Mouse (Mus musculus): ENCODE measurements around the gene Nacc2. TPM values are rescaled to one million over a fixed set of nuclear protein-coding genes. Genes with fewer than 3 reads are reported as not detected.

The Nacc2 gene
- 4.7 TPM in 2 replicates for polyA plus RNA-seq (2016; fragmentation: Nextera tagmentation; extraction: Ambion mirVana)

GRCm38 (mm10) chr2:26123079-26123648 is at the start of gene Nacc2:
Nacc2 (minus strand) TSS chr2:26123220.
- no peak for ATAC-seq (ENCODE audit: insufficient number of reproducible peaks, insufficient read depth, low FRiP score, low TSS enrichment, low read depth)

GRCm38 (mm10) chr2:26172166-26172565 is 49.1 kb upstream of the Nacc2 start:
- Histone ChIP-seq H3K9ac (replicated peaks) (no peak overlapping the region), H3K4me1 (replicated peaks) (peaks cover 13% of the 10 kb centered on the region; the same call in 1 of the 2 replicates), H3K4me2 (no peak overlapping the region), H3K36me3 (no peaks in the 10 kb centered on the region), H3K9me3 (no peaks in the 10 kb centered on the region), H3K27ac (no peak overlapping the region), H3K4me3 (replicated peaks) (no peak overlapping the region), H3K27me3 (peaks cover 36% of the 10 kb centered on the region)
- 73% methylated on average over 2 of the region's 2 CpGs for WGBS
- ATAC-seq (ENCODE audit: insufficient number of reproducible peaks, insufficient read depth, low FRiP score, low TSS enrichment, low read depth), result no peak

More at GRCm38 (mm10) chr2:26123079-26123648, at the start of gene Nacc2:
- Histone ChIP-seq H3K9me3 (no peaks in the 10 kb centered on the region), H3K4me3 (replicated peaks) (peak within 1 kb of the TSS; percentile 83), H3K4me2 (peak within 1 kb of the TSS; percentile 96), H3K9ac (replicated peaks) (peak within 1 kb of the TSS; percentile 82), H3K36me3 (no peaks in the 10 kb centered on the region), H3K27me3 (peaks cover 54% of the 10 kb centered on the region), H3K4me1 (replicated peaks) (peaks cover 22% of the 10 kb centered on the region), H3K27ac (no peak within 1 kb of the TSS)
- 24% methylated on average over 9 of the region's 9 CpGs for WGBS

- no peak for ATAC-seq (ENCODE audit: insufficient number of reproducible peaks, insufficient read depth, low FRiP score, low TSS enrichment, low read depth)
- Histone ChIP-seq H3K36me3 (no peaks in the 10 kb centered on the region), H3K9me3 (no peaks in the 10 kb centered on the region), H3K4me2 (no peak overlapping the region), H3K27me3 (peaks cover 22% of the 10 kb centered on the region), H3K4me3 (replicated peaks) (no peak overlapping the region), H3K27ac (no peak overlapping the region), H3K4me1 (replicated peaks) (peaks cover 13% of the 10 kb centered on the region; the same call in 1 of the 2 replicates), H3K9ac (replicated peaks) (no peak overlapping the region)
- WGBS, result 50% methylated on average over 2 of the region's 2 CpGs
These were observed 47.4 kb upstream of the Nacc2 start for GRCm38 (mm10) chr2:26170376-26170775.

- Histone ChIP-seq H3K36me3 (no peaks in the 10 kb centered on the region), H3K9ac (replicated peaks) (no peak overlapping the region), H3K9me3 (no peaks in the 10 kb centered on the region), H3K4me3 (replicated peaks) (no peak overlapping the region), H3K27ac (no peak overlapping the region), H3K27me3 (peaks cover 17% of the 10 kb centered on the region; the same call in 1 of the 2 replicates), H3K4me1 (replicated peaks) (peaks cover 13% of the 10 kb centered on the region; the same call in 1 of the 2 replicates), H3K4me2 (no peak overlapping the region)
- 21% methylated on average over 11 of the region's 11 CpGs for WGBS
- ATAC-seq (ENCODE audit: insufficient number of reproducible peaks, insufficient read depth, low FRiP score, low TSS enrichment, low read depth), result no peak
These were observed 46.0 kb upstream of the Nacc2 start for GRCm38 (mm10) chr2:26168843-26169579.

GRCm38 (mm10) chr2:26166890-26167289 is 43.9 kb upstream of the Nacc2 start:
- H3K4me1 ChIP-seq (replicated peaks), result peaks cover 13% of the 10 kb centered on the region; the same call in 1 of the 2 replicates
- H3K27ac ChIP-seq, result no peak overlapping the region
- no peak overlapping the region for H3K9ac ChIP-seq (replicated peaks)
- WGBS, result 66% methylated on average over 3 of the region's 3 CpGs
- H3K36me3 ChIP-seq, result no peaks in the 10 kb centered on the region
- peaks cover 17% of the 10 kb centered on the region; the same call in 1 of the 2 replicates for H3K27me3 ChIP-seq
- no peaks in the 10 kb centered on the region for H3K9me3 ChIP-seq
- ATAC-seq (ENCODE audit: insufficient number of reproducible peaks, insufficient read depth, low FRiP score, low TSS enrichment, low read depth), result no peak
- no peak overlapping the region for H3K4me3 ChIP-seq (replicated peaks)
- H3K4me2 ChIP-seq, result no peak overlapping the region

GRCm38 (mm10) chr2:26158064-26158463 is 35.0 kb upstream of the Nacc2 start:
- 89% methylated on average over 9 of the region's 9 CpGs for WGBS
- no peak for ATAC-seq (ENCODE audit: insufficient number of reproducible peaks, insufficient read depth, low FRiP score, low TSS enrichment, low read depth)

GRCm38 (mm10) chr2:26156191-26156977 is 33.4 kb upstream of the Nacc2 start:
- ATAC-seq (ENCODE audit: insufficient number of reproducible peaks, insufficient read depth, low FRiP score, low TSS enrichment, low read depth), result no peak
- WGBS, result 73% methylated on average over 10 of the region's 10 CpGs

More at GRCm38 (mm10) chr2:26158064-26158463, 35.0 kb upstream of the Nacc2 start:
- no peak overlapping the region for H3K27ac ChIP-seq
- no peaks in the 10 kb centered on the region for H3K4me1 ChIP-seq (replicated peaks)
- H3K9me3 ChIP-seq, result no peaks in the 10 kb centered on the region
- peaks cover 3% of the 10 kb centered on the region; the same call in 1 of the 2 replicates for H3K27me3 ChIP-seq
- no peaks in the 10 kb centered on the region for H3K36me3 ChIP-seq
- H3K9ac ChIP-seq (replicated peaks), result no peak overlapping the region
- H3K4me2 ChIP-seq, result no peak overlapping the region
- H3K4me3 ChIP-seq (replicated peaks), result no peak overlapping the region

GRCm38 (mm10) chr2:26155737-26156136 is 32.7 kb upstream of the Nacc2 start:
- ATAC-seq (ENCODE audit: insufficient number of reproducible peaks, insufficient read depth, low FRiP score, low TSS enrichment, low read depth), result no peak
- no peak overlapping the region for H3K9ac ChIP-seq (replicated peaks)
- no peaks in the 10 kb centered on the region for H3K9me3 ChIP-seq
- H3K4me1 ChIP-seq (replicated peaks), result no peaks in the 10 kb centered on the region
- H3K4me3 ChIP-seq (replicated peaks), result no peak overlapping the region
- peaks cover 3% of the 10 kb centered on the region; the same call in 1 of the 2 replicates for H3K27me3 ChIP-seq
- H3K36me3 ChIP-seq, result no peaks in the 10 kb centered on the region
- 64% methylated on average over 3 of the region's 3 CpGs for WGBS
- no peak overlapping the region for H3K27ac ChIP-seq
- no peak overlapping the region for H3K4me2 ChIP-seq

More at GRCm38 (mm10) chr2:26156191-26156977, 33.4 kb upstream of the Nacc2 start:
- Histone ChIP-seq H3K4me1 (replicated peaks) (no peaks in the 10 kb centered on the region), H3K27ac (no peak overlapping the region), H3K27me3 (peaks cover 3% of the 10 kb centered on the region; the same call in 1 of the 2 replicates), H3K9me3 (no peaks in the 10 kb centered on the region), H3K9ac (replicated peaks) (no peak overlapping the region), H3K4me2 (no peak overlapping the region), H3K36me3 (no peaks in the 10 kb centered on the region), H3K4me3 (replicated peaks) (no peak overlapping the region)

- peaks cover 3% of the 10 kb centered on the region for H3K27me3 ChIP-seq
- no peak for ATAC-seq (ENCODE audit: insufficient number of reproducible peaks, insufficient read depth, low FRiP score, low TSS enrichment, low read depth)
- H3K9ac ChIP-seq (replicated peaks), result no peak overlapping the region
- H3K27ac ChIP-seq, result no peak overlapping the region
- no peak overlapping the region for H3K4me2 ChIP-seq
- H3K4me3 ChIP-seq (replicated peaks), result no peak overlapping the region
- WGBS, result 67% methylated on average over 5 of the region's 5 CpGs
- no peaks in the 10 kb centered on the region for H3K9me3 ChIP-seq
- H3K36me3 ChIP-seq, result no peaks in the 10 kb centered on the region
- H3K4me1 ChIP-seq (replicated peaks), result no peaks in the 10 kb centered on the region
These were observed 31.6 kb upstream of the Nacc2 start for GRCm38 (mm10) chr2:26154586-26154985.

- ATAC-seq (ENCODE audit: insufficient number of reproducible peaks, insufficient read depth, low FRiP score, low TSS enrichment, low read depth), result no peak; the same call in 1 of the 2 replicates
These were observed 30.9 kb upstream of the Nacc2 start for GRCm38 (mm10) chr2:26153909-26154340.

GRCm38 (mm10) chr2:26153295-26153694 is 30.3 kb upstream of the Nacc2 start:
- H3K36me3 ChIP-seq, result no peaks in the 10 kb centered on the region
- no peak overlapping the region for H3K4me3 ChIP-seq (replicated peaks)
- 27% methylated on average over 4 of the region's 4 CpGs for WGBS
- H3K27ac ChIP-seq, result no peak overlapping the region
- H3K9me3 ChIP-seq, result no peaks in the 10 kb centered on the region
- ATAC-seq (ENCODE audit: insufficient number of reproducible peaks, insufficient read depth, low FRiP score, low TSS enrichment, low read depth), result no peak
- H3K4me2 ChIP-seq, result no peak overlapping the region
- peaks cover 2% of the 10 kb centered on the region; the same call in 1 of the 2 replicates for H3K4me1 ChIP-seq (replicated peaks)
- no peak overlapping the region for H3K9ac ChIP-seq (replicated peaks)
- H3K27me3 ChIP-seq, result peaks cover 3% of the 10 kb centered on the region

More at GRCm38 (mm10) chr2:26153909-26154340, 30.9 kb upstream of the Nacc2 start:
- no peaks in the 10 kb centered on the region for H3K9me3 ChIP-seq
- H3K27me3 ChIP-seq, result peaks cover 3% of the 10 kb centered on the region
- no peaks in the 10 kb centered on the region for H3K4me1 ChIP-seq (replicated peaks)
- no peak overlapping the region for H3K9ac ChIP-seq (replicated peaks)
- H3K4me2 ChIP-seq, result no peak overlapping the region
- H3K36me3 ChIP-seq, result no peaks in the 10 kb centered on the region
- 13% methylated on average over 4 of the region's 4 CpGs for WGBS
- no peak overlapping the region for H3K27ac ChIP-seq
- H3K4me3 ChIP-seq (replicated peaks), result no peak overlapping the region

Measured in limb, embryonic 12.5 days (tissue).